Mouse (Mus musculus) cortical plate, adult 2 months (tissue): ENCODE measurements at regions not wholly inside any gene's neighbourhood (a gene's known extent, or its start where the extent isn't known, plus 50 kb on each side); places are given as distances from the start of the nearest gene placed in this dataset.

Experiments
- H3K27ac ChIP-seq: fragments of 200-500 bp; 2 replicates; pipeline ENCODE4 v1.5.1; 2012; ENCODE audit warnings: low read length, control low read depth, inconsistent platforms; ENCODE audit not compliant: insufficient read depth
- H3K4me1 ChIP-seq: fragments of 200-500 bp; 2 replicates; pipeline ENCODE4 v1.6.1; 2011; ENCODE audit warnings: low read length; ENCODE audit not compliant: control insufficient read depth, insufficient read depth
- H3K4me3 ChIP-seq: fragments of 200-500 bp; 2 replicates; pipeline ENCODE4 v1.5.1; 2011; ENCODE audit warnings: mild to moderate bottlenecking, low read length, control low read depth; ENCODE audit not compliant: insufficient read depth
- CTCF ChIP-seq: fragments of 200-500 bp; IDR thresholded peaks from 2 replicates; pipeline ENCODE4 v1.5.1; 2011; ENCODE audit warnings: mild to moderate bottlenecking, control low read depth, low read length; ENCODE audit not compliant: insufficient read depth; ENCODE audit errors: extremely low read depth
- POLR2A ChIP-seq: fragments of 200-500 bp; IDR thresholded peaks from 2 replicates; pipeline ENCODE4 v1.6.1; 2011; ENCODE audit warnings: mild to moderate bottlenecking, low read length, control low read depth; ENCODE audit not compliant: insufficient read depth; ENCODE audit errors: extremely low read depth

DNA sequence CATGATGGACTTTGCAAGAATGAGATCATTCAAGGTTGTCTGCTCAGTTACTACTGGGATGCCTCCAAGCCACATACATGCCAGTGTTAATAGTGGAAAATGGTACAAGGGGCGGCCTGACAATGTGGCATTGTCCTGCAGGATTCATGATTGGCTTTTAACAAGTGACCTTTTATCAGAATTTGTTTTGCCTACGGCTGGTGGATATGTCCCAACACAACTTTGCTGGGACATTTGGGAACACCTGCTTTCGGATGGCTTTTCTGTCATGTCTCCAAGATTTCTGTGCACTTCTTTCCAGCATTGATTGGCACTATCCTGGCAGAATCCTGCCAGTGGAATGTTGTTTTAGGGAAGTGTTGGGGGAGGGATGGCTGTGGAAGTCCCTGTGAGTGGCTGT is 384.4 kb downstream of the Hs3st3b1 start:
- Histone ChIP-seq H3K27ac (no peak overlapping the region), H3K4me1 (no peaks in the 10 kb centered on the region; the same call in 1 of the 2 replicates), H3K4me3 (no peak overlapping the region)
- TF ChIP-seq POLR2A, result no peak
- no peak for TF ChIP-seq CTCF

DNA sequence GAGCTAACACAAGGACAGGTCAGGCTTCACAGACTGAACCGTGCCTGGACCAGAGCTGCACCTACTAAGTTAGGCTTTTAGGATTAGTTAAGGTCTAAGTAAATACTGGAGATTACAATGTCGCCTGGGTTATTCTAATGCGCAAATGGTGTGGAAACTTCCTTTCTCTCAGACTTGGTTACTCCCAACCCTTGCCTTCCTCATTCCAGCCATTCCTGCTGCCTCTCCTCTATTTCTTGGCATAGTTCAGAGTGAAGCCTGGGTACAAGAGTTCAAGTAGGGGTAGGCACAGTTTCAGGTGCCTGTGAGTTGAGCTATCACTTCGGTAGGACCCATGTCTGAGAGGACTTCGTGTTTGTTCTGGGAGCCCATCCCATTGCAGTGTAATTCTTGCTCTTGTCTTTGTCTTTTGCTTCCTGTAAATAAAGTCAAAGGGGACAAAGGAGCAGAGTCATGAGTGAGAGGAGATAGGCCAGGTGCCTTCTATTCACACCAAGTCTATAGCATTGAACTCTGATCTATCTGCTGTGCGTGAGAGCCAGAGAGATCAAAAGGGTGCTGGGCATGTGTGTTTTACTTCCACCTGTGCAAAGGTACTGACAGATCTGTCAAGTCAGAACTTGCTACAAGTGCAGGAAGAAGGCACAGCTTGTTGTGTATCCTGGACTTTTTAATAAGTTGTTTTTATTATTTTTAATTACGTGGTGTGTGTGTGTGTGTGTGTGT is 378.0 kb downstream of the Hs3st3b1 start:
- Histone ChIP-seq H3K4me3 (no peak overlapping the region), H3K4me1 (no peaks in the 10 kb centered on the region), H3K27ac (no peak overlapping the region)
- no peak for TF ChIP-seq POLR2A
- TF ChIP-seq CTCF, result no peak

DNA sequence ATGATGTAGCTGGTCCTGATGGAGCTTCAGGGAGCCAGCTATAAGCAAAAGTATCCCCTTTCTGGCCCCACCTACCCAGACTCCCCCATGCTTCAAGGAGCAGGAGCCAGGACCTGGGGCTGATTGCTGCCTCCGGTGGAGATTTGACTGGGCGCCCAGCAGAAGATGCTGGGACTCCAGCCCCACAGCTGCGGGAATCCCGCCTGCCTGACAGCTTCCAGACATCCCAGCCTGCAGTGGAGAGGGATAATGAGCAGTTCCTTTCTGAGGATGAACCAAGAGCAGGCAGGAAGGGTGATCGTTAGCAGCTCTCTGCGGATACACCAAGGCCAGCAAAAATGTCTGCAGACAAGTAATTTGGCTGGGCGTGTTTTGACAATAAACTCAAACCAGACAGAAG is 376.6 kb downstream of the Hs3st3b1 start:
- Histone ChIP-seq H3K27ac (no peak overlapping the region), H3K4me3 (no peak overlapping the region), H3K4me1 (no peaks in the 10 kb centered on the region)
- TF ChIP-seq POLR2A (no peak), CTCF (no peak)

DNA sequence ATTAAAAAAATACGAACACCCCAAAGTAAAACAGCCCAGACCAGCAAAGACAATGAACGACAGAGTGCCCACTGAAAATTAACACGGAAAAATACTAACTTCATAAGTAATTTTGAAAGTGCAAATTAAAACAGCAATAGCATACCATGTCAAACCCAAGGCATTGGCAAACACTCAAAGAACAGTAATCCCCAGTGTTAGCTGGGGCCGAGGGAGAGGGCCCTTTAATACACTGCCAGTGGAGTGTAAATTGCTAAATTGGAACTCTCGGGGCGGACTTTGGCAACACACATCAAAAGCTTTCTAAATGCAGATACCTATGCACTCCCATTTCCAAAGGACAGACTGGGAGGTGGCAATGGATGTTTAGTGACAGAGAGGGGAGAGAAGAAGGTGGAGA is 361.6 kb downstream of the Hs3st3b1 start:
- Histone ChIP-seq H3K4me1 (no peaks in the 10 kb centered on the region), H3K27ac (no peak overlapping the region), H3K4me3 (no peak overlapping the region)
- TF ChIP-seq POLR2A (no peak), CTCF (no peak)

DNA sequence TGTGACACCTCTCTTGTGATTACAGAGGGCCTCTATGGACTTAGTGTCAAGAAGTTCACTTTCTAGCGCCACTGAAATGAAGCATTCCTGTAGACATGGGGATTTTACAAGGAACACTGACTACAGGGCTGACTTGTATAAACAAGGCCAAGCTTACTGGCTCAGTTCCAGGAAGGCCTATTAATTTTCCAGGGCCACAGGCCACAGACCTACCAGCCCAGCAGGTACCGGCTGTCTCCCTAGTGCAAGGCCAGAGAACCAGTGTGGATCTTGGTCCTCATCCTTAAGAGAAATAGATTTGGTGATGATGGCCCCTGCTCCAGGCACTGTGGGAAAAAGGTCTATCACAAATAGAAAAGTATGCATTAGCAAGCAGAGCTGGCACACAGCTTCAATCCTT is 359.4 kb downstream of the Hs3st3b1 start:
- TF ChIP-seq POLR2A (no peak), CTCF (no peak)
- Histone ChIP-seq H3K4me3 (no peak overlapping the region), H3K27ac (no peak overlapping the region), H3K4me1 (no peaks in the 10 kb centered on the region)

DNA sequence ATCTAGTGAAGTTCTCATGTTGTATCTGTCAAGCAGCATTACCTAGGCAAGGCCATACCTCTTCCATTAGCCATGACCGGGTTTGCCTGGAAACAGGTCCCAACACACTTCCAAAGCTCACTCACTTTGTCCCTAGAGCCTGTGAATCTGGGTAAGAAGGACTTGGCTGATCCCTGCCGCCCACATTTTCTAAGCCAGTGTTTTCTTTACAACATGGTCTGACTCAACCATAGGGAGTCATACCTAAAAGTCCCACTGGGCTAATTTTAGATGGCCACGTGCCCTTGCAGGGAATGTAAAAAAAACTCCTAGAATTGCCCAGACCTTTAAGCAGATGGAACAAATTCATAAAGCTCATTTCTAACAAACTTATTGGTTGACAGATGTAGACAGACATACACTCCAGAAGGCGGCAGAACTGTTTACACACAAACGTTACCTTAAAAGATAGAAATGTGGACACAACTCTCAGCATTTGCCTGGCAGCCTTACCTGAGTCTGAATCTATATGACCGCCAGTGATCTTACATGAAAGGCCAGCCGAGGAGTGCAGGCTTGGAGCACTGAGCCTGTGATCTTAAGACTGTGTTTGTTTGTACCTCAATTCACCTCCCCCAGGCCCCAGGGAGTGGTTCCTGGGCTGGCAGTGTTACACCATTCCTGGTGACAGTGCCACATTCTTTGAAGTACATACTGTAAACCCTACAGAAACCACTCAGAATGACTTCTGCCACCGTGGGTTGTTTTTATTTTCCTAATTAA is 356.4 kb downstream of the Hs3st3b1 start:
- no peak for TF ChIP-seq CTCF
- no peak for TF ChIP-seq POLR2A
- H3K4me1 ChIP-seq, result no peaks in the 10 kb centered on the region
- no peak overlapping the region for H3K4me3 ChIP-seq
- no peak overlapping the region for H3K27ac ChIP-seq

DNA sequence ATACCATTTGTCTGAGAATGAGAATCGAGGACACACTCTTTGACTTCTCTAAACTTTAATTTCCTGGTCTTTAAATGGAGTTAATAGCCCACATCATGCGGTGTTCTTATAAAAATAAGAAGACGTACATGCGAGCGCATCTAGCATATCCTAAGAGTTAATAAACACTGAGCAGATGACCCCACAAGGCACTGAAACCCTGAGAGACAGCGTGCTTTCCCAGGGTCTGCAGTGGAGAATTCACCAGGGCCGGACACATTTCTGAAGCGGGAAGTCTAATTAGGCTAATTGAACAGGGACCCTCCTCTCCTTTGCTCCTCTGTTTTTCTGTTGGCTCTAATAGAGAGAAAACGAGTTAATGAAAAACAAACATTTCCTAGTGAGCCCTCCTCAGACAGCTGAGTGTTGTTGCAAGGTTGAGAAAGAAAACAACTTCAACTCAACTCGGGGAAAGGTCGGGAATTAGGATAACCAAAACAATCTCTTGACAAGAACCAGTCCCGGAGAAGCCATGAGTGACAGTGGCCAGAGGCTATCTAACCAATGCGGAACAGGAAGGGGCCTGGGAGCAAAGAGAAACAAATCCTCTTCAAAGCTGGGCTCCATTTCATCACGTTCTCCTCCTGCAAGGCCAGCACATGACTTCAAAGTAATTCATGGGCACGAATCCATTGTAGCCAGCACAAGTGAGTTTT is 352.2 kb downstream of the Hs3st3b1 start:
- Histone ChIP-seq H3K4me1 (no peaks in the 10 kb centered on the region), H3K27ac (no peak overlapping the region), H3K4me3 (no peak overlapping the region)
- no peak for TF ChIP-seq CTCF
- TF ChIP-seq POLR2A, result no peak

DNA sequence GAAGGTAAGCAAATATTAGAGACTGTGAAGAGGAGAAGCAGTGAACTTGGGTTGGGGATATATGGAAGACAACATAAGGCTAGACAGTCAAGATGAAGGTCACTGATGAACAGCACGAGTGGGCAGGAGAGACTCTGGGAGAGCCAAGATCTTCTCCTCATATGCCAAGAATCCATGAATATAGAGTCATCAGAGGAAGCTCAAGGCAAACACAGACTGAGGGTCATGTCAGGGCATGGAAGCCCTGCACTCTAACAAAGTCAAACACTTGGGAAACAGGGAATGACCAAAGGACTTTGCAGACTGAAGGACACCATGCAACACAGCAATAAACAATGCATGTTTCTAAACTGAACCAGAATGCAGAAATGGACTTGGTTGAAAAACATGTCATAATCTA is 351.4 kb downstream of the Hs3st3b1 start:
- TF ChIP-seq POLR2A (no peak), CTCF (no peak)
- Histone ChIP-seq H3K4me3 (no peak overlapping the region), H3K27ac (no peak overlapping the region), H3K4me1 (no peaks in the 10 kb centered on the region)

DNA sequence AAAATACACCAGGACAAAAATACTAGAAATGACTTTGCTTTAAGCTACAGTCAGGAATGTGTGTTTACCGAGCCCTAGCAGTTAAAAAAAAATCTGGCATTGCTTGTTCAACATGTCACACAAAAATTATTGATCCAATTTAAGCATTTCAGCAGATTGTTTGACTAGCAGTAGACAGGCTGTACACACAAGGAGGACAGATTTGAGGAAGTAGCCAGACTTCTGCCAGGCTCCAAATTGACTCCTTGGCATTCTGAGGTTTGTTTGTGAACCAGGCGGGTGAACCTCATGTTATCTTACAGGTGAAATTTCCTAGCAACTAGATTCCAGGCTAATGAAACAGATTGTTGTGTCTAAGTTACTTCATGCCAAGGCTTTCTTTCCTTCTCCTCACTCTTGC is 348.8 kb downstream of the Hs3st3b1 start:
- Histone ChIP-seq H3K4me3 (no peak overlapping the region), H3K27ac (no peak overlapping the region), H3K4me1 (no peaks in the 10 kb centered on the region)
- TF ChIP-seq CTCF, result no peak
- no peak for TF ChIP-seq POLR2A
